Mouse (Mus musculus) hindbrain, embryonic 14.5 days (tissue): Measurements from ENCODE around the gene Pde9a. TPM values are rescaled to one million over a fixed set of nuclear protein-coding genes. Genes with fewer than 3 reads are reported as not detected.

Source experiments
- ATAC-seq: fragments of 200-750 bp; cut with Nextera tagmentation; 2 replicates; pipeline ENCODE4 v1.8.0; 2017; ENCODE audit warnings: moderate number of reproducible peaks, mild to moderate bottlenecking, moderate TSS enrichment, moderate library complexity; ENCODE audit not compliant: low FRiP score
- DNase-seq: peaks from one replicate; pipeline ENCODE4 v3.0.0-alpha.2; 2015; ENCODE audit warnings: low spot score
- H3K27ac ChIP-seq: fragments of 300-500 bp; sonication (generic); 2 replicates; pipeline ENCODE4 v1.5.1; 2014; ENCODE audit warnings: mild to moderate bottlenecking, moderate library complexity
- H3K27me3 ChIP-seq: fragments of 300-500 bp; sonication (generic); 2 replicates; pipeline ENCODE4 v1.6.1; 2014; ENCODE audit warnings: mild to moderate bottlenecking, low read length, mixed read lengths; ENCODE audit not compliant: control insufficient read depth, insufficient read depth
- H3K36me3 ChIP-seq: fragments of 300-500 bp; sonication (generic); replicated peaks from 2 replicates; pipeline ENCODE4 v1.6.1; 2014; ENCODE audit not compliant: control insufficient read depth, insufficient read depth
- H3K4me1 ChIP-seq: fragments of 300-500 bp; sonication (generic); replicated peaks from 2 replicates; pipeline ENCODE4 v1.6.1; 2014; ENCODE audit warnings: antibody characterized with exemption, low read length, mixed read lengths; ENCODE audit not compliant: control insufficient read depth, insufficient read depth
- H3K4me2 ChIP-seq: fragments of 300-500 bp; sonication (generic); replicated peaks from 2 replicates; pipeline ENCODE4 v1.6.1; 2014; ENCODE audit warnings: mild to moderate bottlenecking, moderate library complexity
- H3K4me3 ChIP-seq: fragments of 300-500 bp; sonication (generic); replicated peaks from 2 replicates; pipeline ENCODE4 v1.5.1; 2014; ENCODE audit warnings: mild to moderate bottlenecking, low read length
- H3K9ac ChIP-seq: fragments of 300-500 bp; sonication (generic); 2 replicates; pipeline ENCODE4 v1.6.1; 2014
- H3K9me3 ChIP-seq: fragments of 300-500 bp; sonication (generic); 2 replicates; pipeline ENCODE4 v1.6.1; 2016; ENCODE audit warnings: low read length; ENCODE audit not compliant: control insufficient read depth
- WGBS: fragments of 180-500 bp; shearing (Covaris S2); extraction: QIAGEN DNeasy Blood & Tissue Kit; methylation state at CpG from one replicate; pipeline ENCODE4 v1.1.7; 2014; 5-methylcytosine and 5-hydroxymethylcytosine counted together
- polyA plus RNA-seq: library from polyadenylated mRNA; unstranded; fragments of >200 nt; fragmentation: Nextera tagmentation; extraction: Ambion mirVana; gene quantifications from 2 replicates; pipeline ENCODE4 v1.2.1, GENCODE M21; 2014

The Pde9a gene
- polyA plus RNA-seq, 1 experiment from 2014 or later = 32.6 TPM

DNA sequence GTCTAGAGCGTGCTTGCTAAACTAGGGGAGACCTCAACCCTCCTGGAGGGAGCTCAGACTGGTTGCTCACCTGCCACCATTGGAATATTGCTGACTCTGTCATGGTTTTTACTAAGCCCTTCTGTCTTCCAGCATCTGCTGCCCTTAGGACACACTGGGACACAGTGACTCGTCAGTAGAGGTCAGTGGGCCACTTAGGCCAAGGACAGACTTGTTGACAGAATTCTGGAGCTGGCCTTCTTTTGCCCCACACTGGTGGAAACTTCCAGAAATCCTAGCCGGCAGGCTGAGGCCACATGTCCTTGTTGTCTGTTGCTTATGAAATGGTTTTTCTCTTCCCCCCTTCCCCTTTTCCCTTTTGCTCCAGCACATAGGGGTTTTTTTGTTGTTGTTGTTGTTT is 15.2 kb downstream of the Pde9a start:
- no peak overlapping the region for H3K9ac ChIP-seq
- no peak overlapping the region for H3K4me2 ChIP-seq
- H3K27ac ChIP-seq = no peak overlapping the region
- WGBS = 86% methylated on average over 3 of the region's 3 CpGs
- H3K9me3 ChIP-seq = no peaks in the 10 kb centered on the region
- no peaks in the 10 kb centered on the region for H3K4me1 ChIP-seq
- 0 out of 2 replicates have a peak, but pooled peaks cover 7% of the 10 kb centered on the region for H3K36me3 ChIP-seq
- no peaks in the 10 kb centered on the region for H3K27me3 ChIP-seq
- ATAC-seq = no peak
- no peak for DNase-seq
- H3K4me3 ChIP-seq = no peak overlapping the region

- Histone ChIP-seq H3K4me3 (no peak overlapping the region), H3K27me3 (no peaks in the 10 kb centered on the region), H3K9me3 (no peaks in the 10 kb centered on the region), H3K27ac (0 out of 2 replicates have a peak overlapping the region, but pooled peaks have one; percentile 38), H3K4me1 (no peaks in the 10 kb centered on the region), H3K36me3 (0 out of 2 replicates have a peak, but pooled peaks cover 7% of the 10 kb centered on the region), H3K9ac (no peak overlapping the region), H3K4me2 (no peak overlapping the region)
- ATAC-seq (no peak), DNase-seq (no peak)
- 58% methylated on average over 8 of the region's 8 CpGs for WGBS
Measured at GRCm38 (mm10) chr17:31402713-31403112, 16.7 kb downstream of the Pde9a start.

- H3K36me3 ChIP-seq = 0 out of 2 replicates have a peak, but pooled peaks cover 7% of the 10 kb centered on the region
- H3K9ac ChIP-seq = no peak overlapping the region
- no peak overlapping the region for H3K4me2 ChIP-seq
- no peak overlapping the region for H3K4me3 ChIP-seq
- no peaks in the 10 kb centered on the region for H3K9me3 ChIP-seq
- peaks cover 10% of the 10 kb centered on the region for H3K4me1 ChIP-seq
- 72% methylated on average over 6 of the region's 6 CpGs for WGBS
- H3K27ac ChIP-seq = no peak overlapping the region
- no peaks in the 10 kb centered on the region for H3K27me3 ChIP-seq
- ATAC-seq (no peak), DNase-seq (no peak)
Measured at GRCm38 (mm10) chr17:31405694-31406227, 19.8 kb downstream of the Pde9a start.

DNA sequence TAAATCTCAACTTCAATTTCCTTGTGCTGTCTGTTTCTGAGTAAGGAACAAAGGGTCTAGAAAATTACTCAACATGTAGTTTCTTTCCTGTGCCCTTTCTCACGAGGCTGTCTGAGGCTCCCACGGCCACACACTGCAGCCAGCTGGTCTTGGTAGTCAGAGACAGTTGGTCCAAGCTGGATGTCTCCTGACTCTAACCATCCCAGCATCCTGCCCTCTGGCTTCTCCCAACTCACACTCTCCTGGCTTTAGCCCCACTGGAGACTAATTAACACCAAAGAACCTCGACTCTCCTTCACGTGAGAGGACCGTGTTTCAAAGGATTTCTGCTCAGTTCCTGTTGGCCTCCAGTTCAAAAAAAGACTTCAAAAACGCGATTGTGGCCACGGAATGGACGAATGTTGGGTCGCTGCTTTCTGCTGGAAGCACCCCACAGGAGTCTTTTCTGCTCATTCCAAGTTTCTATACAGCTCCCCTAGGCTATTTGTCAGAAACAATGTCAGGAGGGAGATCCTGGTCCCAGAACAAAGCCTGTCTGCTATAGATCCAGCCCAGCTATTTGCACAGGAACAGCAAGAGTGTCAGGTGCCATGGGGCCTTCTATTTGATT is 23.8 kb downstream of the Pde9a start:
- no peaks in the 10 kb centered on the region for H3K9me3 ChIP-seq
- H3K27ac ChIP-seq = peak overlapping the region; percentile 71
- H3K9ac ChIP-seq = no peak overlapping the region; the same call in 1 of the 2 replicates
- ATAC-seq = no peak
- H3K4me3 ChIP-seq = no peak overlapping the region
- H3K27me3 ChIP-seq = no peaks in the 10 kb centered on the region
- DNase-seq = no peak
- 10% methylated on average over 10 of the region's 10 CpGs for WGBS
- H3K4me1 ChIP-seq = peaks cover 10% of the 10 kb centered on the region
- H3K36me3 ChIP-seq = peaks cover 9% of the 10 kb centered on the region
- H3K4me2 ChIP-seq = no peak overlapping the region

DNA sequence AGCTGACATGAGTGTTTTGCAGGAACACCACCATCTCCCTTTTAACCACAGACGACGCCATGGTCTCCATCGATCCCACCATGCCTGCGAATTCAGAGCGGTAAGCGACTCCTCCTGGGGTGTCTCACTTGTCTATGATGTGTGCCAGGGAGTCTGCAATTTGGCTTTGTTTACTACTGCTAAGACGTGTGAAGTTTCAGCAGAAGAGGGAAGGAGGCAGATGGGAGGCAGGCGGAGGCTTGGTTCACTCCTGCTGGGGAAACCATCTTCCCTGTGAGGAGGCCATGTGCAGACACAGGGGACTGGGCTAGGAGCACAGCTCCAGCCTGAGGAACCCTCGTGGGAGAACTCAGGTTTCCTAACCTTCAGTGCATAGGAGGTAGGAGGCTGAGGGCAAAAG is 29.2 kb downstream of the Pde9a start:
- H3K27ac ChIP-seq = no peak overlapping the region
- no peak for ATAC-seq
- H3K4me2 ChIP-seq = no peak overlapping the region
- no peaks in the 10 kb centered on the region for H3K9me3 ChIP-seq
- 86% methylated on average over 9 of the region's 9 CpGs for WGBS
- peaks cover 5% of the 10 kb centered on the region; the same call in 1 of the 2 replicates for H3K4me1 ChIP-seq
- no peaks in the 10 kb centered on the region for H3K27me3 ChIP-seq
- no peak overlapping the region for H3K4me3 ChIP-seq
- H3K9ac ChIP-seq = no peak overlapping the region
- no peak for DNase-seq
- peaks cover 36% of the 10 kb centered on the region for H3K36me3 ChIP-seq

DNA sequence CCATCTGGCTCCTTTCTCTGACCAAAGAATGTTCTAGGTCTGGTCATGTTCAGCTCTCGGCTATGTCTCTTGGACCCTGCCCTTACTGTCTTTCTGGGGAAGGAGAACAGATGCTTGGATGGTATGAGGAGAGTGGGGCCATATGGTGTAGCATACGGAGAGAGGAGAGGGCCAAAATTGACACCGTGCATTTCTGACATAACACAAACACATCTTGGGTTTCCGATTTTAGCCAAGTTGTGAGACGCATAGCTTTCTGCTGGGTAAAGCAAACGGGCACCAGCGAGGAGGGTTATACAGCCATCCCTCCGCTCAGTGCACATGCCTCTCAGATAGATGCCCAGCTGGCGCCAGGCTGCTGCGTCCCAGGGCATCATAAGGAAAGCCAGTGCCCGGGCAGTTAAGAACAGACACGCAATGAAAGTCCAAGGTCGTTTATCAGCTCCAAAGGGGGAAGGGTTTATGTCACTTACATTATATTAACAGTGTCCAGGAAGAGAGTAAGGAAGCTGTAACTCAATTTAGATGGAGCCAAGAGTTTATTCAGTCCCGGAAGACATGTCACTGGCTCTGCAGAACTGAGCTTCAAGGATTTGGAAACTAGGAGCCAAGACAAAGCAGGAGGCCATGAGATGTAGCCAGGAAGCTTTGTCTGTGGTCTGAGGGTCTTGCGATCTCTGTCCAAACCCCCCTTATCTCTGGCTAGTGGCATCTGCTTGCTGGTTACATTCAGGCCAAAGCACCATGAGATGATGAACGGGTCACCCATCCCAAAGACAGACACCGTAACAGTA is 33.0 kb downstream of the Pde9a start:
- Histone ChIP-seq H3K36me3 (peaks cover 39% of the 10 kb centered on the region), H3K4me3 (no peak overlapping the region), H3K4me2 (no peak overlapping the region), H3K9me3 (no peaks in the 10 kb centered on the region), H3K9ac (no peak overlapping the region), H3K4me1 (peaks cover 8% of the 10 kb centered on the region; the same call in 1 of the 2 replicates), H3K27ac (0 out of 2 replicates have a peak overlapping the region, but pooled peaks have one; percentile 30), H3K27me3 (no peaks in the 10 kb centered on the region)
- no peak; the same call in 1 of the 2 replicates for ATAC-seq
- DNase-seq = no peak
- WGBS = 81% methylated on average over 17 of the region's 17 CpGs

GRCm38 (mm10) chr17:31419598-31419950 is 33.6 kb downstream of the Pde9a start:
- H3K4me1 ChIP-seq = peaks cover 10% of the 10 kb centered on the region; the same call in 1 of the 2 replicates
- 0 out of 2 replicates have a peak overlapping the region, but pooled peaks have one; percentile 30 for H3K27ac ChIP-seq
- DNase-seq (no peak), ATAC-seq (no peak)
- H3K4me3 ChIP-seq = no peak overlapping the region
- no peak overlapping the region for H3K4me2 ChIP-seq
- peaks cover 33% of the 10 kb centered on the region for H3K36me3 ChIP-seq
- no peak overlapping the region for H3K9ac ChIP-seq
- H3K9me3 ChIP-seq = no peaks in the 10 kb centered on the region
- 76% methylated on average over 2 of the region's 2 CpGs for WGBS
- H3K27me3 ChIP-seq = no peaks in the 10 kb centered on the region

DNA sequence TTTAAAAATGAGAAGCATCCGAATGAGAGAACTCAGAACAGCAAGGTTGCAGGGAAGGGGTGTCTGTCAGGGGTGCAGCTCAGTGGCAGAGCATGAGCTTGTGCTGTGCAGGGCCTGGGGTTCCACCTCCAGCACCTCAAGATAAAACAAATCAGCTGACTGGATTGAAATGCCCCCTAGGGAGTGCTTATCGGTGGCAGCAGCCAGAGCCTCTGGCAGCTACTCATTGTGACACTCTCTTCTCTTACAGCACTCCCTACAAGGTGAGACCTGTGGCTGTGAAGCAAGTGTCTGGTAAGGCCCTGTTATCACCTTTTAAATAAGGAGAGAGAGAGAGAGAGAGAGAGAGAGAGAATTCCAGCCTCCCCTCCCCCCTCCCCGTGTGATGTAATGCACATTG is 34.0 kb downstream of the Pde9a start:
- H3K36me3 ChIP-seq = peaks cover 31% of the 10 kb centered on the region
- H3K9me3 ChIP-seq = no peaks in the 10 kb centered on the region
- H3K4me3 ChIP-seq = no peak overlapping the region
- no peak overlapping the region for H3K4me2 ChIP-seq
- WGBS = 56% methylated on average over 3 of the region's 3 CpGs
- H3K4me1 ChIP-seq = peaks cover 12% of the 10 kb centered on the region; the same call in 1 of the 2 replicates
- ATAC-seq (no peak), DNase-seq (no peak)
- no peak overlapping the region for H3K9ac ChIP-seq
- H3K27me3 ChIP-seq = no peaks in the 10 kb centered on the region
- H3K27ac ChIP-seq = no peak overlapping the region

DNA sequence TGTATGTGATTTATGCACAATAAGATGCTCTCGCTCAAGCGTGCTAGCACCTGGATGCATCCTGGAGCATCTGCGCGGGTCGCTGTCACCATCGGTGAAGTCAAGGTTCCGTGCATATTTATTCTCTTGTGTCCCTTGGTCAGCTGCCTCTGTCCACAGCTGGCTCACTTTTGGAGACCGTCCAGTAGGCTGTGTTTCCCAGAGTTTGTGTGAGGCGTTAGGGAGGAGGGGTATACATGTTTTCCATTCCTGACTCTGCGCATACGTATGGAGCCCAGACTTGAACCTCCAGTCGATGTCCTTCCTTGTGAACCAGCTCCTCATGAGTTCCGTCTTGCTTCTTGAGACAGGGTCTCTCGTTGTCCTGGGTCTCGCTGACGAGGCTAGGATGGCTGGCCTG is 34.6 kb downstream of the Pde9a start:
- Histone ChIP-seq H3K27ac (no peak overlapping the region), H3K4me2 (no peak overlapping the region), H3K36me3 (peaks cover 25% of the 10 kb centered on the region), H3K9me3 (no peaks in the 10 kb centered on the region), H3K4me1 (peaks cover 12% of the 10 kb centered on the region; the same call in 1 of the 2 replicates), H3K4me3 (no peak overlapping the region), H3K9ac (no peak overlapping the region), H3K27me3 (no peaks in the 10 kb centered on the region)
- ATAC-seq (no peak), DNase-seq (no peak)
- 87% methylated on average over 16 of the region's 16 CpGs for WGBS
